Mouse (Mus musculus) embryonic stem cell, embryonic (primary cell): ENCODE measurements around the gene Pdcd1lg2.
"Not testable (repeated sequence)": the region's sequence is repeated elsewhere in the genome, so short reads cannot be mapped to it uniquely, and the experiment has no call there.

Experiments used
- CTCF ChIA-PET, 4 experiments: fragments of 300-600 bp in 2 of 4; fragments of 350-600 bp in 2 of 4; sonication (Branson Sonifier 250); formaldehyde crosslinking; loops; one replicate each; lab custom pipeline; 2022; ENCODE audit warnings: inconsistent platforms in 2 of 4; lab: Charles Lee
- POLR2A ChIA-PET, 4 experiments: fragments of 300-600 bp in 2 of 4; fragments of 350-600 bp in 2 of 4; sonication (Branson Sonifier 250); formaldehyde crosslinking; loops; one replicate each; lab custom pipeline; 2022; ENCODE audit warnings: antibody characterized with exemption in 4 of 4, inconsistent platforms in 1 of 4; lab: Charles Lee

Pdcd1lg2 gene

GRCm38 (mm10) chr19:29405388-29405787 is 5.3 kb upstream of the Pdcd1lg2 start:
- CTCF ChIA-PET, result interaction anchor here in 1 of 4 experiments (0.6 kb wide), 1 partner anchor 459 kb away, joined by 3 read pairs; no protein-coding TSS in a partner anchor
- POLR2A ChIA-PET, result interaction anchor here in 1 of 4 experiments (0.6 kb wide), 1 partner anchor 49 kb away, joined by 3 read pairs; no protein-coding TSS in a partner anchor

DNA sequence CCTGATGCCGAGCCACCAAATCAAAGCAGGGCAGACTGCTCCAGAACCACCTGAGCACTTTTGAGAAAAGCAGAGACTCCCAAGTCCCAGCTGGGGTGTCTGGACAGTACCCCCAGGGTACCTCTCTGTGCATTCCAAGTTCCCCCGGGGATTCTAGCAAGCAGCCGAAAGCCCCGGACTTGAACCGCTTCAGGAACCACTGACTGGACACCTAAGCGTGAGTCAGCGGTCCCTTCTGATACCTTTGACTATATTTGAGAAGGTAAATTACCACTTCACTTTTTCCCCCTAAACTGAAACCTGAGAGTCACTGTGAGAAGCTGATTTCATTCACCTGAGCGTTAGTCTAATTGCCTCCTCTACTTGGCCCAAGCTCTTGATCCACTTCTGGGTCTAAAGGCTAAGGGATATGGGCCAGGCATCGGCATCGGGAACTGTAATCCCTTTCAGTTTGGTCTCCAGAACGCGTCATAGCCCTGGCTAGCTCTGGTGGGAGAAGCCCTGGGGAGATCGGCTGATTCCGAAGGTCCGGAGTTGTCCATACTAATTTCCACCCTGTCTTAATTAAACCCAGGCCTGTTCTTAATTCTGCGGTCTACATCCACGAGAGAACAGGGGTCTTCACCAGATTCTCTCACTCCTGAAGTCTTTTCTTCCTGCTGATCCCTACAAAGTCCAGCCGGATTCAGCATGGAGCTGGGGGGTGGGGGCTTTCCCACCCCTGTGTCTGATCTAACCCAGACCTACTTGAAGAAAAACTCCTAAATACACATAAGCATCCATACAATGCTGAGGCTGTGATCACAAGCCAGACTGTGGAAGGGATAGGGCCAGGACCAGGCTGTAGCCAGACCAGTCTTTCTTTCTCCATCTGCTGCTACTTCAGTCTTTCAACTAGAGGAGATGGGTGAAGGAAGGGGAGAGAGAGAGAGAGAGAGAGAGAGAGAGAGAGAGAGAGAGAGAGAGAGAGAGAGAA is 4.4 kb upstream of the Pdcd1lg2 start:
- CTCF ChIA-PET, result interaction anchor here in 2 of 4 experiments (0.6 to 1.0 kb wide), 2 partner anchors 95 to 179 kb away, joined by 4 to 5 read pairs; no protein-coding TSS in a partner anchor
- POLR2A ChIA-PET, result interaction anchor here in 1 of 4 experiments (0.7 kb wide), 1 partner anchor 497 kb away, joined by 4 read pairs; no protein-coding TSS in a partner anchor

- CTCF ChIA-PET, result no interaction called here
- POLR2A ChIA-PET, result interaction anchor here in 1 of 4 experiments (0.7 to 1.3 kb wide), 2 partner anchors 9 to 14 kb away, joined by 3 to 6 read pairs; no protein-coding TSS in a partner anchor
Measured at GRCm38 (mm10) chr19:29412476-29413420, 2.0 kb downstream of the Pdcd1lg2 start.

GRCm38 (mm10) chr19:29414513-29414912 is 3.8 kb downstream of the Pdcd1lg2 start:
- ChIA-PET CTCF (no interaction called here), POLR2A (interaction anchor here in 1 of 4 experiments (0.9 kb wide), 1 partner anchor 184 kb away, joined by 5 read pairs; no protein-coding TSS in a partner anchor)

- CTCF ChIA-PET, result not testable (repeated sequence)
- POLR2A ChIA-PET, result interaction anchor here in 1 of 4 experiments (0.9 kb wide), 1 partner anchor 184 kb away, joined by 5 read pairs; no protein-coding TSS in a partner anchor
Measured at GRCm38 (mm10) chr19:29414917-29415316, 4.2 kb downstream of the Pdcd1lg2 start.

GRCm38 (mm10) chr19:29416393-29416902 is 5.7 kb downstream of the Pdcd1lg2 start:
- ChIA-PET POLR2A (no interaction called here), CTCF (no interaction called here)

- POLR2A ChIA-PET, result no interaction called here
- CTCF ChIA-PET, result no interaction called here
Measured at GRCm38 (mm10) chr19:29417188-29417587, 6.5 kb downstream of the Pdcd1lg2 start.

GRCm38 (mm10) chr19:29417894-29418293 is 7.2 kb downstream of the Pdcd1lg2 start:
- ChIA-PET POLR2A (interaction anchor here in 1 of 4 experiments (0.7 kb wide), 2 partner anchors 448 to 1681 kb away, joined by 3 read pairs; no protein-coding TSS in a partner anchor), CTCF (no interaction called here)

DNA sequence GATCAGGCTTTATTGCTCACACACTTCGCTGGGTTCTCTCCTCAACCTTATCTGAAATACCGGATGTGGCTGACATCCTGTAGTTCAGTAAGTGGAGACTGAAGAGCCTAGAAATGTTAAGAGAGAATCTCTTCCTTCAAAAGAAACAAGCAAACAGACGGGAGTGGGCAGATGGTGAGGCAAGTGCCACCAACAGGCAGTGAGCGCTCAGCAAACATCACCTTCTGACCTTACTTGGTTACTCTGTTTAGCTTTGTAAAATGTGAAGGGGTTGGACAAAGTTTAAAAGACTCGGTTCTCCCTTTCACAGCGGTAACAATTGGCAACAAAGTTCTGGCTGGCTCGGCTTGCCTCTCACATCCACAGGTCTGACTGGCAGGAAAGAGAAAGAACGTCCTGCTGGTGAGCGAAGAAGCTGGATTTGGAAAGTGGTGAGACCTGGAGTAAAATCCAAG is 8.0 kb downstream of the Pdcd1lg2 start:
- ChIA-PET CTCF (no interaction called here), POLR2A (interaction anchor here in 1 of 4 experiments (0.8 kb wide), 1 partner anchor 23 kb away, joined by 3 read pairs; no protein-coding TSS in a partner anchor)

- CTCF ChIA-PET, result no interaction called here
- POLR2A ChIA-PET, result interaction anchor here in 1 of 4 experiments (0.8 kb wide), 1 partner anchor 22 kb away, joined by 3 read pairs; no protein-coding TSS in a partner anchor
Measured at GRCm38 (mm10) chr19:29419506-29419905, 8.8 kb downstream of the Pdcd1lg2 start.

DNA sequence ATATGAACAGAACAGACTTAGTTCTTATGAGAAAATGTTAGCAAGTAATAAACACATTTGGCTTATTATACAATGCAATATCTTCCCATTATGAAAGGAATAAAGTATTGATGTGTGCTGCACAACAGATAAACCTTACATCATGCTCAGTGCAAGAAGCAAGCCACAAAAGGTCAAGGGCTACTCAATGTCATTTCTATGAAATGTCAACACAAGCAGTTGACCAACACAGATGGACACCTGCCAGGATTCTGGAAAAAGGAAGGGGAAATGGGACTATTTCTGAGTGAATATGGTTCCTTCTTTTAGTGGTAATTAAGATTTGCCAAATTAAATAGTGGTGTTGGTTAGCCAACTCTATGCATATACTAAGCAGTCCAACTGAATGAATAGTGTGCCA is 9.2 kb downstream of the Pdcd1lg2 start:
- ChIA-PET POLR2A (interaction anchor here in 1 of 4 experiments (1.0 kb wide), 1 partner anchor 11 kb away, joined by 3 read pairs; no protein-coding TSS in a partner anchor), CTCF (no interaction called here)

DNA sequence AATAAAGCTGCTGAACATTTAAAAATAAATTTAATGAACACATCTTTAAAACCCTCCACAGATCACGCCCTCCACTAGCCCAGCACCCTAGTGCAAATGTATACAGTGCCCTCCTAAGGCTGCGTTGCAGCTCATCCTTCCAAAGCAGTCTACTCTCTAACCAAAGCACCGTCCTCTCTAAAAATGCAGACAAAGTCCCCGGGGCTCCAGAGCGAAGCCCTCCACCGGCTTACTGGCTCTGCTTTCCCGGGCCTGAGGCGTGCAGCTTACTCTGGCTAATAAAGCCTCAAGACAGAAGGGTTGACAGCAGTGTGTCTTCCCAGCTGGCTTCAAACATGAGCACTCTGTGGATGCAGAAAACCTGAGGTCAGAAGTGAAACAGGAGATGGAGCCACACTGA is 9.7 kb downstream of the Pdcd1lg2 start:
- ChIA-PET POLR2A (interaction anchor here in 1 of 4 experiments (1.0 kb wide), 1 partner anchor 10 kb away, joined by 3 read pairs; no protein-coding TSS in a partner anchor), CTCF (no interaction called here)

- ChIA-PET CTCF (interaction anchor here in 2 of 4 experiments (0.6 to 2.7 kb wide), 3 partner anchors 12 to 79 kb away, joined by 4 to 15 read pairs (median 9); no protein-coding TSS in a partner anchor), POLR2A (interaction anchor here in 1 of 4 experiments (0.6 to 1.2 kb wide), 3 partner anchors 9 to 1869 kb away, joined by 3 to 5 read pairs (median 3); no protein-coding TSS in a partner anchor)
Measured at GRCm38 (mm10) chr19:29422013-29422645, 11.4 kb downstream of the Pdcd1lg2 start.

- CTCF ChIA-PET, result interaction anchor here in 2 of 4 experiments (0.6 to 2.7 kb wide), 4 partner anchors 13 to 173 kb away, joined by 3 to 15 read pairs (median 6); no protein-coding TSS in a partner anchor
- POLR2A ChIA-PET, result interaction anchor here in 1 of 4 experiments (0.7 to 1.2 kb wide), 2 partner anchors 80 to 99 kb away, joined by 3 to 5 read pairs; partner anchors contain the start of gene Ric1
Measured at GRCm38 (mm10) chr19:29422796-29423195, 12.1 kb downstream of the Pdcd1lg2 start.

DNA sequence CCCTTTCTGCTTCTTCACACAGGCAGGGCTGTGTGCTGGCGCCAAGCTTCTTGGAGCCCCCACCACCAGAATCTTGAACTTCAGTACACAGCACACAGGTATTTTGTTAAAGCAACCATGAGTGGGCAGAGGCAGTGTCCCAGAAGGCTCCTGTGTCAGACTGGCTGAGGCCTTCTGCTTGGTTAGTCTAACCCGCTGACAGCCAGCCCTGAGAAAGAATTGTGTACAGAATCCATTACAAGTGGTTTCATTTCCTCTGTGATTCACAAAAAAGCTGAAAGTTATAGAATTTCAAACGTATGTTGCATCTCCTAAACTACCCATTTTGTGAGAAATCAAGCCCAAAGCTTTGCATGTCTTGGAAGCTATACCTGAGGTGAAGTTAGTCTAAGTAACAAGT is 19.8 kb downstream of the Pdcd1lg2 start:
- POLR2A ChIA-PET, result interaction anchor here in 1 of 4 experiments (1.1 kb wide), 1 partner anchor 10 kb away, joined by 3 read pairs; no protein-coding TSS in a partner anchor
- CTCF ChIA-PET, result interaction anchor here in 1 of 4 experiments (0.5 kb wide), 1 partner anchor 67 kb away, joined by 4 read pairs; no protein-coding TSS in a partner anchor

GRCm38 (mm10) chr19:29430953-29431352 is 20.2 kb downstream of the Pdcd1lg2 start:
- ChIA-PET POLR2A (interaction anchor here in 2 of 4 experiments (0.6 to 1.1 kb wide), 2 partner anchors 11 to 130 kb away, joined by 3 read pairs; no protein-coding TSS in a partner anchor), CTCF (interaction anchor here in 1 of 4 experiments (0.5 kb wide), 1 partner anchor 68 kb away, joined by 4 read pairs; no protein-coding TSS in a partner anchor)
